Mouse (Mus musculus) kidney, embryonic 15.5 days (tissue): ENCODE data around the gene B4gat1. TPM values are rescaled to one million over a fixed set of nuclear protein-coding genes. Genes with fewer than 3 reads are reported as not detected.

Experiments
- ATAC-seq: fragments of 200-750 bp; cut with Nextera tagmentation; replicated peaks from 2 replicates; pipeline ENCODE4 v1.8.0; 2017; ENCODE audit warnings: moderate TSS enrichment; ENCODE audit not compliant: low FRiP score
- H3K27ac ChIP-seq: fragments of 300-500 bp; sonication (generic); 2 replicates; pipeline ENCODE4 v1.5.1; 2015; ENCODE audit warnings: mild to moderate bottlenecking, inconsistent platforms
- H3K27me3 ChIP-seq: fragments of 300-500 bp; sonication (generic); 2 replicates; pipeline ENCODE4 v1.6.1; 2015; ENCODE audit warnings: inconsistent platforms
- H3K36me3 ChIP-seq: fragments of 300-500 bp; sonication (generic); 2 replicates; pipeline ENCODE4 v1.6.1; 2015; ENCODE audit warnings: inconsistent platforms
- H3K4me1 ChIP-seq: fragments of 300-500 bp; sonication (generic); 2 replicates; pipeline ENCODE4 v1.6.1; 2015; ENCODE audit warnings: inconsistent platforms
- H3K4me2 ChIP-seq: fragments of 300-500 bp; sonication (generic); 2 replicates; pipeline ENCODE4 v1.6.1; 2015; ENCODE audit warnings: moderate library complexity, mild to moderate bottlenecking, inconsistent platforms
- H3K4me3 ChIP-seq: fragments of 300-500 bp; sonication (generic); replicated peaks from 2 replicates; pipeline ENCODE4 v1.5.1; 2015; ENCODE audit warnings: mild to moderate bottlenecking, inconsistent platforms
- H3K9ac ChIP-seq: fragments of 300-500 bp; sonication (generic); 2 replicates; pipeline ENCODE4 v1.6.1; 2015; ENCODE audit warnings: mild to moderate bottlenecking, inconsistent platforms
- H3K9me3 ChIP-seq: fragments of 300-500 bp; sonication (generic); replicated peaks from 2 replicates; pipeline ENCODE4 v1.6.1; 2016; ENCODE audit warnings: inconsistent platforms
- WGBS: fragments of 180-500 bp; shearing (Covaris S2); methylation state at CpG from one replicate; pipeline ENCODE4 v1.1.7; 2015; ENCODE audit warnings: mixed read lengths; 5-methylcytosine and 5-hydroxymethylcytosine counted together
- polyA plus RNA-seq: library from polyadenylated mRNA; unstranded; fragments of >200 nt; fragmentation: Nextera tagmentation; extraction: Ambion mirVana; gene quantifications from 2 replicates; pipeline ENCODE4 v1.2.1, GENCODE M21; 2015

B4gat1 gene
- polyA plus RNA-seq, 1 experiment from 2014 or later: 51.7 TPM

GRCm38 (mm10) chr19:5037678-5038571 is 701 bp upstream of the B4gat1 start:
- Histone ChIP-seq H3K4me2 (peak overlapping the region; percentile 88), H3K4me3 (peak overlapping the region; percentile 94), H3K27me3 (no peaks in the 10 kb centered on the region), H3K4me1 (peaks cover 34% of the 10 kb centered on the region), H3K9me3 (no peaks in the 10 kb centered on the region), H3K27ac (peak overlapping the region; percentile 86), H3K36me3 (peaks cover 3% of the 10 kb centered on the region; the same call in 1 of the 2 replicates), H3K9ac (peak overlapping the region; percentile 84)
- 6% methylated on average over 32 of the region's 32 CpGs for WGBS
- peak; percentile 44; the same call in 1 of the 2 replicates for ATAC-seq

GRCm38 (mm10) chr19:5039301-5040114 is 882 bp downstream of the B4gat1 start:
- H3K9me3 ChIP-seq: no peaks in the 10 kb centered on the region
- peaks cover 34% of the 10 kb centered on the region for H3K4me1 ChIP-seq
- peak overlapping the region; percentile 94 for H3K4me3 ChIP-seq
- 13% methylated on average over 41 of the region's 41 CpGs for WGBS
- peak overlapping the region; percentile 84 for H3K9ac ChIP-seq
- 0 out of 2 replicates have a peak overlapping the region, but pooled peaks have one; percentile 86 for H3K27ac ChIP-seq
- H3K27me3 ChIP-seq: no peaks in the 10 kb centered on the region
- peak; percentile 26 for ATAC-seq
- peaks cover 16% of the 10 kb centered on the region; the same call in 1 of the 2 replicates for H3K36me3 ChIP-seq
- peak overlapping the region; percentile 88 for H3K4me2 ChIP-seq

- Histone ChIP-seq H3K27ac (peak within 1 kb of the TSS; percentile 81), H3K9me3 (no peaks in the 10 kb centered on the region), H3K27me3 (no peaks in the 10 kb centered on the region), H3K36me3 (peaks cover 26% of the 10 kb centered on the region), H3K4me3 (peak within 1 kb of the TSS; percentile 94), H3K4me2 (peak within 1 kb of the TSS; percentile 88), H3K4me1 (peaks cover 34% of the 10 kb centered on the region), H3K9ac (peak within 1 kb of the TSS; percentile 78)
- peak; percentile 64 for ATAC-seq
- WGBS: 7% methylated on average over 40 of the region's 40 CpGs
Observed at GRCm38 (mm10) chr19:5040862-5041523, 2.4 kb downstream of the B4gat1 start, which contains the start of gene Brms1. Brms1 (plus strand) TSS chr19:5041354.

- H3K36me3 ChIP-seq: peaks cover 32% of the 10 kb centered on the region
- H3K27ac ChIP-seq: peak overlapping the region; percentile 81
- no peak for ATAC-seq
- peak overlapping the region; percentile 94 for H3K4me3 ChIP-seq
- 3% methylated on average over 16 of the region's 16 CpGs for WGBS
- H3K9me3 ChIP-seq: no peaks in the 10 kb centered on the region
- H3K4me2 ChIP-seq: peak overlapping the region; percentile 88
- H3K9ac ChIP-seq: peak overlapping the region; percentile 78
- H3K27me3 ChIP-seq: no peaks in the 10 kb centered on the region
- H3K4me1 ChIP-seq: peaks cover 34% of the 10 kb centered on the region
Observed at GRCm38 (mm10) chr19:5041588-5041987, 3.0 kb downstream of the B4gat1 start.

GRCm38 (mm10) chr19:5045531-5045930 is 6.9 kb downstream of the B4gat1 start:
- peaks cover 22% of the 10 kb centered on the region for H3K4me1 ChIP-seq
- H3K27ac ChIP-seq: no peak overlapping the region
- H3K4me3 ChIP-seq: no peak overlapping the region
- no peaks in the 10 kb centered on the region for H3K27me3 ChIP-seq
- H3K9me3 ChIP-seq: no peaks in the 10 kb centered on the region
- ATAC-seq: no peak
- 82% methylated on average over 4 of the region's 4 CpGs for WGBS
- no peak overlapping the region for H3K9ac ChIP-seq
- H3K4me2 ChIP-seq: no peak overlapping the region
- peaks cover 67% of the 10 kb centered on the region for H3K36me3 ChIP-seq

- ATAC-seq: no peak
- Histone ChIP-seq H3K36me3 (peaks cover 59% of the 10 kb centered on the region), H3K27me3 (peaks cover 28% of the 10 kb centered on the region), H3K4me1 (peaks cover 32% of the 10 kb centered on the region), H3K4me2 (no peak overlapping the region), H3K9me3 (no peaks in the 10 kb centered on the region), H3K4me3 (no peak overlapping the region), H3K27ac (no peak overlapping the region), H3K9ac (no peak overlapping the region)
- WGBS: 89% methylated on average over 14 of the region's 14 CpGs
Observed at GRCm38 (mm10) chr19:5048138-5049056, 9.8 kb downstream of the B4gat1 start.

GRCm38 (mm10) chr19:5049325-5049724 is 10.7 kb downstream of the B4gat1 start:
- Histone ChIP-seq H3K27ac (no peak overlapping the region), H3K4me3 (no peak overlapping the region), H3K4me1 (peaks cover 32% of the 10 kb centered on the region), H3K9me3 (no peaks in the 10 kb centered on the region), H3K4me2 (no peak overlapping the region), H3K9ac (no peak overlapping the region), H3K36me3 (peaks cover 50% of the 10 kb centered on the region), H3K27me3 (peaks cover 36% of the 10 kb centered on the region)
- ATAC-seq: no peak
- WGBS: 84% methylated on average over 6 of the region's 6 CpGs

- H3K36me3 ChIP-seq: peaks cover 47% of the 10 kb centered on the region
- peak; percentile 54 for ATAC-seq
- peaks cover 32% of the 10 kb centered on the region for H3K4me1 ChIP-seq
- no peaks in the 10 kb centered on the region for H3K9me3 ChIP-seq
- H3K27me3 ChIP-seq: peaks cover 43% of the 10 kb centered on the region
- H3K9ac ChIP-seq: peak within 1 kb of the TSS; percentile 27
- H3K4me2 ChIP-seq: peak within 1 kb of the TSS; percentile 54
- peak within 1 kb of the TSS; percentile 37 for H3K4me3 ChIP-seq
- WGBS: 13% methylated on average over 14 of the region's 14 CpGs
- H3K27ac ChIP-seq: peak within 1 kb of the TSS; percentile 62
Observed at GRCm38 (mm10) chr19:5050047-5050905, 11.7 kb downstream of the B4gat1 start, which contains the start of gene Rin1. Rin1 (plus strand) TSS chr19:5050481.

- H3K4me1 ChIP-seq: peaks cover 32% of the 10 kb centered on the region
- peak overlapping the region; percentile 54 for H3K4me2 ChIP-seq
- H3K9me3 ChIP-seq: no peaks in the 10 kb centered on the region
- H3K4me3 ChIP-seq: peak overlapping the region; percentile 37
- H3K27ac ChIP-seq: peak overlapping the region; percentile 62
- 8% methylated on average over 17 of the region's 17 CpGs for WGBS
- peak overlapping the region; percentile 27 for H3K9ac ChIP-seq
- peak; percentile 30; the same call in 1 of the 2 replicates for ATAC-seq
- H3K36me3 ChIP-seq: peaks cover 40% of the 10 kb centered on the region
- H3K27me3 ChIP-seq: peaks cover 43% of the 10 kb centered on the region
Observed at GRCm38 (mm10) chr19:5051031-5051430, 12.4 kb downstream of the B4gat1 start.

- peak overlapping the region; percentile 54 for H3K4me2 ChIP-seq
- H3K4me3 ChIP-seq: peak overlapping the region; percentile 37
- H3K27ac ChIP-seq: no peak overlapping the region
- peaks cover 35% of the 10 kb centered on the region for H3K36me3 ChIP-seq
- no peak for ATAC-seq
- H3K27me3 ChIP-seq: peaks cover 43% of the 10 kb centered on the region
- WGBS: 68% methylated on average over 3 of the region's 3 CpGs
- H3K9me3 ChIP-seq: no peaks in the 10 kb centered on the region
- no peak overlapping the region for H3K9ac ChIP-seq
- peaks cover 37% of the 10 kb centered on the region for H3K4me1 ChIP-seq
Observed at GRCm38 (mm10) chr19:5051515-5051914, 12.9 kb downstream of the B4gat1 start.
